Mouse (Mus musculus) brain, embryonic 14.5 days (tissue): ENCODE measurements at regions not wholly inside any gene's neighbourhood (a gene's known extent, or its start where the extent isn't known, plus 50 kb on each side); places are given as distances from the start of the nearest gene placed in this dataset.

ENCODE experiments used
- CTCF ChIP-seq: fragments of 200-500 bp; IDR thresholded peaks from 2 replicates; pipeline ENCODE4 v1.5.1; 2012; ENCODE audit warnings: inconsistent platforms, mild to moderate bottlenecking, moderate library complexity, borderline replicate concordance; ENCODE audit not compliant: insufficient read depth, insufficient read length; ENCODE audit errors: extremely low read depth
- POLR2A ChIP-seq: fragments of 200-500 bp; IDR thresholded peaks from 2 replicates; pipeline ENCODE4 v1.6.1; 2012; ENCODE audit warnings: mild to moderate bottlenecking, inconsistent platforms, borderline replicate concordance; ENCODE audit not compliant: poor library complexity, insufficient read depth, insufficient read length, severe bottlenecking; ENCODE audit errors: extremely low read depth

DNA sequence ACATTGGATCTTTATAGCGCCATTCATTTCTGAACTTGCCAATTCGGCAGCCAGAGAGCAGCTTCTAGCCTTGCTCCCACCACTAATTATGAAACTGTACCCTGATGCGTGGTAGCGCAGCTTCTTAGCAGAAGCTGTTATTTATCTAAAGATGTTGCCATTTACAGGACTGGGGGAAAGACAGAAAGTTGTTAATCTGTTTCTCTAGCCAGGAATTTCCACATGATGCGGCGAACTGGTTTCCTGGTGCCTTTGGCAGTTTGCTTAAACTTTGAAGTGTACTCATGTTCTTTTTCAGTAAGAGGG lies 100.7 kb downstream of the 4931417E11Rik start:
- TF ChIP-seq CTCF (no peak), POLR2A (no peak)
